ENCODE assay signal across 30 mouse cellular contexts in genomic region chr10:58856742-58857141, GRCm38 (mm10). TPM values are rescaled to one million over a fixed set of nuclear protein-coding genes. Genes with fewer than 3 reads are reported as not detected.
DNase-seq lines count a peak whose midpoint lies in the region; ATAC-seq and TF ChIP-seq lines count a peak whose summit lies in the region.
"Had no signal": no experiment of that assay in that cellular context is flagged by ENCODE, and none has a peak within 500 bp of the region (broad histone marks: within the 10 kb centered on the region; RNA-seq: fewer than 3 reads in every experiment).

No protein-coding gene starts in this region.

- H3K27me3 ChIP-seq in hindbrain, embryonic 13.5 days = 0 out of 2 replicates have a peak, but pooled peaks cover 2% of the 10 kb centered on the region
- H3K27me3 ChIP-seq in hindbrain, embryonic 10.5 days (ENCODE audit: insufficient read depth, poor library complexity, severe bottlenecking) = no peaks in the 10 kb centered on the region
- H3K27me3 ChIP-seq in forebrain, embryonic 15.5 days = no peaks in the 10 kb centered on the region
- H3K27me3 ChIP-seq in hindbrain, postnatal 0 days (ENCODE audit: insufficient read depth, low read length) = no peaks in the 10 kb centered on the region
- H3K27me3 ChIP-seq: embryonic facial prominence, embryonic 13.5 days; kidney, embryonic 15.5 days; limb, embryonic 13.5 days; liver, embryonic 13.5 days; megakaryocyte, embryonic 14.5 days; stomach, embryonic 15.5 days had no signal

- no peak for DNase-seq in hindbrain, embryonic 10.5 days (ENCODE audit: low spot score)
- peak; percentile 80 for DNase-seq in brain, embryonic 14.5 days (ENCODE audit: low read depth)
- peak; percentile 48 for DNase-seq in hindbrain, postnatal 0 days (ENCODE audit: low spot score)
- DNase-seq in thymus, postnatal 36 days = no peak
- no peak for DNase-seq in adrenal gland, postnatal 4 days (ENCODE audit: low spot score in 2 of 2)
- DNase-seq: adrenal gland, postnatal 36 days; cerebellum, adult 8-10 months; cerebellum, postnatal 36 days; embryo, embryonic 11 days; gastrocnemius, adult 2 months; heart, postnatal 10 days; kidney, postnatal 36 days; liver, embryonic 13.5 days; lung, embryonic 14.5 days; lung, postnatal 36 days; right cerebral cortex, adult 18-20 months; thymus, adult 2 months had no signal

- peak overlapping the region; percentile 26; the same call in 1 of the 2 replicates for H3K27ac ChIP-seq in hindbrain, embryonic 13.5 days
- no peak overlapping the region for H3K27ac ChIP-seq in hindbrain, embryonic 10.5 days
- H3K27ac ChIP-seq in forebrain, embryonic 15.5 days (replicated peaks) = peak overlapping the region; percentile 50
- H3K27ac ChIP-seq in hindbrain, postnatal 0 days = no peak overlapping the region
- H3K27ac ChIP-seq: embryonic facial prominence, embryonic 13.5 days; gastrocnemius, adult 2 months; kidney, embryonic 15.5 days; limb, embryonic 13.5 days; liver, embryonic 13.5 days; stomach, embryonic 15.5 days had no signal

- ATAC-seq in hindbrain, embryonic 13.5 days (ENCODE audit: low FRiP score) = peak; percentile 53; the same call in 1 of the 2 replicates
- 0 out of 2 replicates have a peak, but pooled peaks have one; percentile 41 for ATAC-seq in forebrain, embryonic 15.5 days (replicated peaks)
- ATAC-seq in hindbrain, postnatal 0 days = peak; percentile 57; the same call in 1 of the 2 replicates
- no peak for ATAC-seq in cerebellum, adult (ENCODE audit: insufficient number of reproducible peaks, low FRiP score, low TSS enrichment)
- ATAC-seq: intestine, postnatal 0 days; Patski had no signal

- no peak overlapping the region for H3K4me3 ChIP-seq in hindbrain, embryonic 13.5 days
- no peak overlapping the region for H3K4me3 ChIP-seq in hindbrain, embryonic 10.5 days
- H3K4me3 ChIP-seq in forebrain, embryonic 15.5 days = no peak overlapping the region
- H3K4me3 ChIP-seq in hindbrain, postnatal 0 days (ENCODE audit: low read length) = no peak overlapping the region
- H3K4me3 ChIP-seq: embryonic facial prominence, embryonic 13.5 days; erythroblast, embryonic 14.5 days; gastrocnemius, adult 2 months; heart, embryonic 12.5 days; kidney, embryonic 15.5 days; limb, embryonic 13.5 days; liver, embryonic 13.5 days; megakaryocyte, embryonic 14.5 days; stomach, embryonic 15.5 days had no signal

- TF ChIP-seq CTCF in brain, embryonic 14.5 days (IDR thresholded peaks at IDR 0.05; ENCODE audit: borderline replicate concordance, extremely low read depth, insufficient read depth, insufficient read length) = no peak
- TF ChIP-seq CTCF in hindbrain, postnatal 0 days (IDR thresholded peaks at IDR 0.05; ENCODE audit: low read depth) = no peak

- peaks cover 26% of the 10 kb centered on the region for H3K4me1 ChIP-seq in hindbrain, embryonic 13.5 days (replicated peaks)
- peaks cover 24% of the 10 kb centered on the region for H3K4me1 ChIP-seq in hindbrain, embryonic 10.5 days (replicated peaks)
- H3K4me1 ChIP-seq in forebrain, embryonic 15.5 days = peaks cover 29% of the 10 kb centered on the region
- peaks cover 3% of the 10 kb centered on the region; the same call in 1 of the 2 replicates for H3K4me1 ChIP-seq in hindbrain, postnatal 0 days (ENCODE audit: insufficient read depth, low read length)
- H3K4me1 ChIP-seq: liver, embryonic 13.5 days; megakaryocyte, embryonic 14.5 days had no signal

- no peaks in the 10 kb centered on the region for H3K36me3 ChIP-seq in hindbrain, embryonic 13.5 days
- no peaks in the 10 kb centered on the region for H3K36me3 ChIP-seq in hindbrain, embryonic 10.5 days
- H3K36me3 ChIP-seq in forebrain, embryonic 15.5 days = no peaks in the 10 kb centered on the region
- H3K36me3 ChIP-seq in hindbrain, postnatal 0 days (ENCODE audit: insufficient read depth, low read length) = no peaks in the 10 kb centered on the region
- H3K36me3 ChIP-seq: embryonic facial prominence, embryonic 13.5 days; heart, embryonic 12.5 days; kidney, embryonic 15.5 days; limb, embryonic 13.5 days; liver, embryonic 13.5 days; stomach, embryonic 15.5 days had no signal

- H3K9ac ChIP-seq in hindbrain, embryonic 13.5 days = no peak overlapping the region
- no peak overlapping the region for H3K9ac ChIP-seq in forebrain, embryonic 15.5 days (replicated peaks)
- no peak overlapping the region for H3K9ac ChIP-seq in hindbrain, postnatal 0 days (replicated peaks; ENCODE audit: low read length)
- H3K9ac ChIP-seq: embryonic facial prominence, embryonic 13.5 days; heart, embryonic 12.5 days; kidney, embryonic 15.5 days; limb, embryonic 13.5 days; liver, embryonic 13.5 days; lung, embryonic 14.5 days; stomach, embryonic 15.5 days had no signal

- TF ChIP-seq POLR2A in brain, embryonic 14.5 days (IDR thresholded peaks at IDR 0.05; ENCODE audit: borderline replicate concordance, extremely low read depth, insufficient read depth, insufficient read length, poor library complexity, severe bottlenecking) = no peak

- no peaks in the 10 kb centered on the region for H3K9me3 ChIP-seq in hindbrain, embryonic 13.5 days
- no peaks in the 10 kb centered on the region for H3K9me3 ChIP-seq in hindbrain, embryonic 10.5 days
- no peaks in the 10 kb centered on the region for H3K9me3 ChIP-seq in forebrain, embryonic 15.5 days
- H3K9me3 ChIP-seq in hindbrain, postnatal 0 days (ENCODE audit: low read length) = no peaks in the 10 kb centered on the region
- H3K9me3 ChIP-seq: embryonic facial prominence, embryonic 13.5 days; heart, embryonic 12.5 days; kidney, embryonic 15.5 days; limb, embryonic 13.5 days; liver, embryonic 13.5 days; megakaryocyte, embryonic 14.5 days; stomach, embryonic 15.5 days had no signal

- H3K4me2 ChIP-seq in hindbrain, embryonic 13.5 days = no peak overlapping the region
- no peak overlapping the region for H3K4me2 ChIP-seq in forebrain, embryonic 15.5 days (replicated peaks)
- H3K4me2 ChIP-seq in hindbrain, postnatal 0 days (ENCODE audit: low read depth, low read length) = no peak overlapping the region
- H3K4me2 ChIP-seq: embryonic facial prominence, embryonic 13.5 days; heart, embryonic 12.5 days; kidney, embryonic 15.5 days; limb, embryonic 13.5 days; liver, embryonic 13.5 days; lung, embryonic 14.5 days; stomach, embryonic 15.5 days had no signal

RNA-seq across cellular contexts. Expression of gene Sh3rf3, which starts 43.6 kb away (rescaled TPM):
- polyA plus RNA-seq in hindbrain, embryonic 13.5 days (2015; fragmentation: Nextera tagmentation; extraction: Ambion mirVana) = 2.3 and 3.2 TPM in 2 replicates
- 0.75 and 1.1 TPM in 2 replicates for polyA plus RNA-seq in hindbrain, embryonic 10.5 days (2016; fragmentation: Nextera tagmentation; extraction: Ambion mirVana)
- 10.4 and 15.0 TPM in 2 replicates for polyA plus RNA-seq in brain, embryonic 14.5 days (2012; rRNA removed)
- 12.5 and 13.1 TPM in 2 replicates for polyA plus RNA-seq in forebrain, embryonic 15.5 days (2015; fragmentation: Nextera tagmentation; extraction: Ambion mirVana)
- total RNA-seq in hindbrain, postnatal 0 days (2014; rRNA removed) = 17.1 and 23.8 TPM in 2 replicates
- 2.2 and 3.5 TPM in 2 replicates for polyA plus RNA-seq in hindbrain, postnatal 0 days (2015; fragmentation: Nextera tagmentation; extraction: Ambion mirVana)
- 1 to 10 TPM; 2.4 to 2.6 TPM for total RNA-seq in adrenal gland, postnatal 4 days (2021)
- total RNA-seq: granulocyte monocyte progenitor cell, adult 5-6 weeks had no signal
- polyA plus RNA-seq: erythroblast, embryonic 14.5 days; liver, embryonic 13.5 days had no signal

Comparison
In these comparisons a context has a peak if more than half of its experiments do, and no peak if none do; other contexts are left out.
1. H3K27ac ChIP-seq: peak in hindbrain, embryonic 13.5 days (single experiment) and forebrain, embryonic 15.5 days (single experiment); none in hindbrain, embryonic 10.5 days (single experiment) and hindbrain, postnatal 0 days (single experiment).
2. DNase-seq: peak in brain, embryonic 14.5 days (single experiment) and hindbrain, postnatal 0 days (single experiment); none in hindbrain, embryonic 10.5 days (single experiment), thymus, postnatal 36 days (0 of 2) and adrenal gland, postnatal 4 days (0 of 2).